Mouse (Mus musculus) olfactory bulb, adult 2 months (tissue): Measurements from ENCODE around the gene Inava.

Experiments used
- CTCF ChIP-seq: fragments of 200-500 bp; IDR thresholded peaks from 2 replicates; pipeline ENCODE4 v1.5.1; 2012; ENCODE audit warnings: low read depth, mild to moderate bottlenecking, low read length, moderate library complexity; ENCODE audit not compliant: insufficient read depth
- POLR2A ChIP-seq: fragments of 200-500 bp; IDR thresholded peaks from 2 replicates; pipeline ENCODE4 v1.6.1; 2012; ENCODE audit warnings: mild to moderate bottlenecking, low read depth, low read length, moderate library complexity; ENCODE audit not compliant: insufficient read depth

DNA sequence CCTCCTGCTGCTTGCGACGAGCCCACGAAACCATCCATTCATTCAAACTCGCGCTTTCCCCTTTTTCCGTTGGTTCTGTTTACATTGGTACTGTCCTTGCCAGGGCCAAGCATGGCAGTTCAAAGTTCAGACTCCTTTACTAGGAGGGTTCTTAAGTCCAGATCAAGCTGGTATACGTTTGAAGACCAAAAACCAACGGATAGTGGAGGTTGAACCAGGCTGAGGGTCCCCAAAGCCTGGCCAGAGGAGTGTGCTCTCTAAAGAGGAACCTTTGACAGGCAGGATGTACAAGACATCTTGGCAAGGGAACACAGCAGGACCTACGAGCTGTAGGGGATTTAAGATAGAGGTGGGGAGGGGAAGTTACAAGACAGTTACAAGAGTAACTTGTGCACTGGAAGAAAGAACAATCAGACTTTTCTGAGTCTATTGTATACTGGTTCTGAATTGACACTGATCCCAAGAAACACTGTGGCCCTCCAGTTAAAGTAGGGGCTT is 580 bp upstream of the Inava start:
- TF ChIP-seq CTCF (no peak), POLR2A (no peak)
